Mouse (Mus musculus): Measurements from ENCODE around the gene Azin2.
A peak's percentile ranks its signal among the peaks of the same experiment; 100 is the strongest.

The Azin2 gene

DNA sequence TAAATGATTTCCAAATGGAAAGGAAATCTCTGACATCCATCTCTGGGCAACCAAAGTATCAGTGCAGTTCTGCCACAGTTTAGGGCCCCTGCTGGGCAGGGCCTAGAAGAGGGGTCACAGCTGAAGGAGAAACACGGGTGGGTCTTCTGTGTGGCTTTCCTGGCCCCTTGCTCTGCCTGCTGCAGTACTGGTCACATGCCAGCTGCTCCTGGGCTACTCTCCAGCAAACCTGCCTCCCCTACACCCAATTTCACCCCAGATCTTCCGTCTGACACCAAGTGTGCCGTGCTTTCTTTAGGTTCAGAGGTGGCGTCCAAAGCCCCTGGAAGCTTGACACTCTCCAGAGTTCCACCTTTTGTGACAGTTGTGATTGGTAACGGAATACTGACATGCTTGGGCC, 26.6 kb downstream of the Azin2 start:
- no peak for DNase-seq (ENCODE audit: low read depth, low spot score)

DNA sequence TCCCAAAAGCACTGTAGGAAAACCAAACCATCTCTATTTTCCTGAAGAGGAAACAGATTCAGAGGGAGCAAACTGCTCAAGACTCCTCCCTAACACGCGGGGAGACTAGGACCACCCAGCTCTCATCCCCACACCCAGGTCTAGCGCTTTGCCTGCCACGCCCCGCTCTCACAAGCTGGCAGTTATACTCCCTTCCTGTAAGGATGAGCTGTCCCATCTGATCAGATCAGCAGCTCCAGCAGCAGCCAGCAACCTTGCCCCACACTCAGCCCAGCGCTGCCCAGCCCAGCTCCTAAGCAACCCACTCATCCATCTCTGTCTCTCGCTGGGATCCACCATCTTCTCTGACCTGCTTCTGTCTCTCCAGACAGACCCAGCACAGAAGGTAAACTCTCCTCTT, 29.5 kb downstream of the Azin2 start:
- no peak for DNase-seq (ENCODE audit: low read depth, low spot score)

DNA sequence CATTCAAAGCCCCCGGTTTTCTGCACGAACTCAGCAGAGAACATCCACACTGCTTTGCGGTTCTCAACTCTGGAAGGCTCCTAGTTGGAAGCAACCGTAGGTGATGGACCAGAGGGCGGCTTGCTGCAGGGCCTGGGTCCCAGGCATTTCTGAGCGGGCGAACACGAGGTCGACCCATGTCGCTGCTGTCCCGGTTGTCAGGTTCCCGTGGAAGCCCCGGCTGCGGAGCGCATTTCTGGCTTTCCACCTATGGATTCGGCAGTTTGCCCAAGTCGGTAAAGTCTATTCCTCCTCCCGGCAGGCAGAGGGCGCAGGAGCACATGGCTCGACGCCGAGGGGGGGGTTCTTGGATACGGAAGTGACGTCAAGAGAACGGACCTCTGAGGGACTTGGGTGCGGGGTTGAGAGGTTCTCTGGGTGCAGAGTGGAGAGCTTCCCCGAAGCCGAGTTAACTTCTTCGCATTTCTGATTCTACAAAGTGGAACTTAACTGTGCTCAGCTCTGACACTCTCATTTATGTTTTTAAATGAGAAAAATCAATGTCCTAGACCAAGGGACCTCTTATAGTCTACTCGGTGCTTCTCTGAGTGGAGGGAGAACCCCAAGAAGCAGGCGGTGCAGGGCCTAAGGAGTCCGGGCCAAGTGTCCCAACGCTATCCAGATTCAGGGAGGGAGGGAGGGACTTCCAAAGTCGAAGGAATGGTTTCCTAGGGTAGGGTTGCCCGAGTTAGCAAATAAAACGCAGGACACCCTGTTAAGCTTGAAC, 37.2 kb downstream of the Azin2 start:
- no peak for DNase-seq (ENCODE audit: low read depth, low spot score)

DNA sequence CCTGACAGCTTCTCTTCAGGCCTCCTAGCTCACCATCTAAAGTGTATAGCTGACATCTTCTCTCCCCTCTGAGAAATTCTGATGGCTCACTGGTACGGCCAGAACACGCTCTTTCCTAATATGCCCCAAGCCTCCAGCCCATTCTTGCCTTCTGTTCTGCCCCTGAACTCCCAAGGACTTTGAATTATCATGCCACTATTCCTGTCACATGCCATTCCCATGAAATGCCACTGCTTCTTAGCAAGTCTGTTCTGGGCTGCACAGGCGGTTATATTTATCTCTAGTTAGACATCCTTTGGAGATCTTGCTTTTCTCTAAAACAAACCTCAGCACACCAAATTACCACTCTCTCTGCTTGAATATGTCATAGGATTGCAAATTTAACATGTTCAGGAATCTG, 38.6 kb downstream of the Azin2 start:
- no peak for DNase-seq (ENCODE audit: low read depth, low spot score)

DNA sequence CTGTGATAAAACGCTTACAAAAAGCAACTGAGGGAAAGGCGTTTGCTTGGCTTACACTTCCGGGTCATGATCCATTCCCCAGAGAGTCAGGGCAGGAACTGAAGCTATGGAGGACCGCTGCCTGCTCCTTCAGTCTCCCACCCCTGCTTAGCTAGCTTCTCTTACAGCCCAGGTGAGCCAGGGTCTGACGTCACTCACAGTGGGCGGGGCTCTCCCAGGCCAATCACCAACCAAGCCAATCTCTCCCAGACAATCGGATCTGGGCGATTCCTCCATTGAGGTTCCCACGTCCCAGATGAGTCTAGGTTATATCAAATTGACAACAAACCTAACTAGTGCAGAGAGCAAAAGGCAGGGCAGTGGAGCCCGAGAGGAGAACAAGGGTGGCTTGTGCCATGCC, 43.1 kb downstream of the Azin2 start:
- peak; percentile 76 for DNase-seq (ENCODE audit: low read depth, low spot score)

DNA sequence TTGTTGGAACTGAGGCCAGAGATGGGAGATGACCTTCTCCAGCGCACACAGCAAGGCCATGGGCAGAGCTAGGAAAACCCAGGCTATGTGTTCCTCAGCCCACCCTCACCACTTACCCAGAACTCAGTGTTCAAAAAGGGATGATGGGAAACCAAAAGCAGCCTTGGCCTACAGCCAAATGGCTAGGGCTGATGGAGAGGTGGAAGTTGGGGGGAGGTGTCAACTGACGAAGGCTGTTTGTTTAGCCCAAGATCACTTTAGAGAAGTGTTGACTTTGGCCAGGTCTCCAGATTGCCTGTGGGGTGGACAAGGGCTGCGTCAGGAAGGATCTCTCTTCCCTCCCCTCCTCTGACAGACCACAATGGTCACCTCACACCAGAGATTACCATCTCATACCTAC, 44.1 kb downstream of the Azin2 start:
- no peak for DNase-seq (ENCODE audit: low read depth, low spot score)

DNA sequence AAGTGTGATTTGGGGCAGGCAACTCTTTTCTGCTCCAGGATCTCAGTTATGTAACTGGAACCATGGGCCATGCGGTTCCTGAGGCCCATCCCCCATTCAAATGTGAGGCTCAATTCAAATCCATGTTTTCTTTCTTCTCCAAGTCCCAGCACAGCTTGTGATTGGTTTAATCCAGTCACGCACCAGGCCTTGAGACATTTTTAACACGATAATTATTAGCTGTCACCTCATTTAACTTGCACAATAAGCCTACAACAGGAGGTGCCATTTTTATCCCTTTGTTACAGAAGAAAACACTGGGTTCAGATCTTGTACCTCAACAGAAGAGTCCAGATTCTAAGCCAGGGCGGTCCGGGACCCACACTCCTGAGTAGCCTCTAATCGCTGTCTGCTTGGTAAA, 44.5 kb downstream of the Azin2 start:
- no peak for DNase-seq (ENCODE audit: low read depth, low spot score)

DNA sequence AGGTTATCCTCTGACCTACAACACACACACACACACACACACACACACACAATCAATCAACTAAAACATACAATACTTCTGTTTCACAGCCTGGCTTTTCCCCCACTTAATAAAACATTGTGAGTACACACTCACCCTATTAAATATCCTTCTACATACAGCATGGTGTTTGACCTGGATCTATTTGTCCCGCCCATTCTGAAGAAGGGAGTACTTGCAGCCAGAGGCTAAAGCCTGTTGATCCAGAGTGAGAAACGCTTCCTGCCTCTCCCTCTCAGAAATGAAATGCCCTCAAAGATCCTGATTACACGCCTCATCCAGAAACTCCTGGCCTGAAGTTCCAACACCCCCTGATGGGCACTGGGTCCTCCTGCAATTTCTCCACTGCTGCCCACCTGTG, 45.1 kb downstream of the Azin2 start:
- no peak for DNase-seq (ENCODE audit: low read depth, low spot score)

DNA sequence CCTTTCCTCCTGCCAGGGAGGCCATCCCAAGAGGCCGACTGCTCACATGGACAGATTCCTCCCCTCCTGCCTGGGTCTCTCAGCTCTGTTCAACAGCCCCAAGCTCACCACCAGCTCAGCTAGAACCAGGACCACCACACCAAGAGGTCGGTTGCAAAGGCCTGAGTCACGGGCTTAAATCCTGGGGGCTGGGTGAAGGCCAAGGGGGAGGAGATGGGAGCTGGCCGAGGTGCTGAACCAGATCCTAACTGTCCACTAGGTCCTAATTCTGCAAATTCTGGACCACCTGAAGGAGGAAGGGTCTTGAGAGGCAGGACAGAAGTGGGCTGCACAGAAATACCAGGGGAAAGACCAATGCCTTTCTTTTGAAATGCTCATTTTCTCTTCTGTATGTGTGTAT, 48.4 kb downstream of the Azin2 start:
- DNase-seq (ENCODE audit: low read depth, low spot score): no peak

DNA sequence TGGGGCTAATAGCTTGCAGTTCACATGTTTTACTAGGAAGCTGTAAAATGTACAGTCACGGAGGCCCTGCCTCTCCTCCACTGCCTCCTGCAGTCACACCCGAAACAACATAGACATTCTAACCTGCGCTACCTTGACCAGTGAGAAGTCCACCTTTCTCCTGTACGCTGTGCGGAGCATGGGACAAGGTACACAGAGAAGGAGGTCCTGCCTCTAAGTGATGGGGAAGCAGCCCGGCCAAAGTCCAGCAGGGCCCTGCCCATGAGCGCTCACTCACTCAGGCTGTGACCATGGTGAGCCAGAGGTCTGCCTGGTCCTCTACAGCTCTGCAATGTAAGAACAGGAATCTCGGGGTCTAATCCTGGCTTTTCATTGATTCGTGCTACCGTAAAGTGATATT, 50.2 kb downstream of the Azin2 start:
- DNase-seq (ENCODE audit: low read depth, low spot score): no peak

DNA sequence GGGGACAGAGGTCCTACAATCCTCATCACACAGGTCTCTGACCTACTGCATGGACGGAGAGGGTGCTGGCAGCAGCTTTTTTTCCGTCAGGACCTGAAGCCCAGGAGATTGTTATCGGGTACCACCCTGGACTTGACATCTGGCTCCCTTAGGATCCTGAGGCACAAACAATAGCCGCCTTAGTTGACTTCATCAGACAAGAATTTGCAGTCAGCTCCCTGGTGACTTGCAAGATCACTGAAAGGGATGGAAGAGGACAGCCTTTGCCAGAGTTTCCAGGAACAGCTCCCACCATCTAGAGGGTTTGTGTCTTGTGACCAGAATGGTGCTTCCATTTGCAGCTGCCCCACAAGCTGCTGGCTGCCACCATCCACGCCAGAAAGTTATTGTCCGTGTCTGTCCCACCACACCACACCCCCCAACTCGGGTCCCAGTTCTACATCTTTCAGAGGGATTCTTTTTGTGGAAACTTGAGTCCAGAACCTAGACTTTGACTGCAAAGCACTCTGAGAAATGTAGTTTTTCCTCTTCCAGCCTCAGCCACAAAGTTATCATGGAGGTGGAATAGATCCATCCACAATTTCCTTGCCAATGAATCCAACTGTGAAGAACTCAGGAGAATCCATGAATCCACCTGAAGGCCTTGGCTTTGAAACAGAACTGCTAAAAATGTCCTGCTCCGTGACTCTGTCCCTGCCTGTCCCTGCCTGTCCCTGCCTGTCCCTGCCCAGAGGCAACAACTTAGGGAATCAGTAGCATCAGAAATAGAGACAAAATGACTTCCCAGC, 51.8 kb downstream of the Azin2 start:
- no peak for DNase-seq (ENCODE audit: low read depth, low spot score)

DNA sequence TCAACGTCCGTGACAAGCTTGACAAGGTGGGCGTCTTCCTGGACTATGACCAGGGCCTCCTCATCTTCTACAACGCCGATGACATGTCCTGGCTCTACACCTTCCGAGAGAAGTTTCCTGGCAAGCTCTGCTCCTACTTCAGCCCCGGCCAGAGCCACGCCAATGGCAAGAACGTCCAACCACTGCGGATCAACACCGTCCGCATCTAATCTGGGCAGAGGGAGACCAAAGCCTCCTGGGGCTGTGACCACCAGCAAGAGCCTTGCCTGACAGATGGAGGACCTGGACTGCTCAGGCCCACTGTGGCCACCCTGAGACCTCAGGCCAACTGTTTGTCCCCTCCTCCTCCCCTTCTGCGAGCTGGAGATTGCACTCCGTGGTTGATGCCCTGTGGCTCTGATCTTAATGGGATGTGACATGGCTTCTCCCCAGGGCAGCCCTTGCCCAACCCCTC, 52.8 kb downstream of the Azin2 start:
- no peak for DNase-seq (ENCODE audit: low read depth, low spot score)

DNA sequence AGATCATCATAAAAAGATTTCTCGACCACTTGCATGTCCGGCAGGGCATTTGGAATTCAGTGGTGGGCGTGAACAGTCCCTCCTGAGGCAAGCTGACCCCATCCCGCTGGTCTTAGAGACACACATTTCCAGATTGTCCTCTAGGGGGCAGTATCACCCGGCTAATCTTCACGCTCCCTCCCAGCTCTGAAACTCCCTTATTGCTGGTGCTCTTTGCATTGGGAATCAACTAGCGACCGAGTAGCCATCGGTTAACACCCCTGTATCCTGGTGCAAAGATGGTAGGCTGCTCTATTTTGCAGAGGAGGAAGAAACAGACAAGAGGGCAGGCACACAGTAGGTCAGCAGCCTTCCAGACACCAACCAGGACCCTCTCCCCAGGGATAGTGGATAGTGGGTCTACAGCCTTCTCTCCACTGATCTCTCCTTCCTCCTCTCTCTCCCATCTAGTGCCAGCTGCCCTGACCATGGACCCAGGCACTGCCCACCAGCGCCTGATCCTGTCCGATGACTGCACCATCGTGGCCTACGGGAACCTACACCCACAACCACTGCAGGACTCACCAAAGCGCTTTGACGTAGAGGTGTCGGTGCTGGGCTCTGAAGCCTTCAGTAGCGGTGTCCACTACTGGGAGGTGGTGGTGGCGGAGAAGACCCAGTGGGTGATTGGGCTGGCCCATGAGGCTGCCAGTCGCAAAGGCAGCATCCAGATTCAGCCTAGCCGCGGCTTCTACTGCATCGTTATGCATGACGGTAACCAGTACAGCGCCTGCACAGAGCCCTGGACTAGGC, 53.5 kb downstream of the Azin2 start:
- no peak for DNase-seq (ENCODE audit: low read depth, low spot score)

DNA sequence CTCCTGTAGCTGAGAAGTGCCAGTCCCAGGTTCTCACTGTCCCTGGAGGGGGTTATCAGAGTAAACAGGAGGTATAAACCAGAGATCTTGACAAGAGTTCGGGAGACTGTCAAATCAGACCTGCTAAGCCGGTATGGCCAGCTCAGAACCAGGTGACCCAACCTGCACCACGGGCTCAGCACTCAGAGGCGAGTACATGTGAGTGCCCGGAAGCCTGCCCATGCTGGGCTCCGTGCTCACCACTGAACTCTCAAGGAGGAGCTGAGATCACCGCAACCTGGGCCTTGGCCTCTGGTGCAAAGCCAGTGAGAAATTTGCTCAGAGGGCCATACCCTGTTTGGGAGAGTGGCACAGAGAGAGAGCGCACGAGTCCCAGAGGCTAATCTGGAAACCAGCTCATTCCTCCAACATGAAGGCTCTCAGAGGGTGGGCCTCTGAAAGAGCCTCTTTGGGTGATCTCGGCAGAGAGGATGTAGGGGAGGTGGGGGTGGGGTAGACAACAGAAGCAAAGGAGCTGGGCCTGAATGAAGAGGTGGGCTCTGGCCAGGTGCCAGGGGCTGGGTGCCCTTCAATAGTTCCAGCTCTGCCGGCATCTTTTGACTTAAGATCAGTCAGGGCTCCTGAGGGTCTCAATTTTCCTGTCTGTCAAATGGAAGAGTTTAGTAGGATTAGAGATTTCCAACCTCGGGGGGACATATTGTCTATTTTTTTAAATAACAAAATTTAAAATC, 54.8 kb downstream of the Azin2 start:
- no peak for DNase-seq (ENCODE audit: low read depth, low spot score)

DNA sequence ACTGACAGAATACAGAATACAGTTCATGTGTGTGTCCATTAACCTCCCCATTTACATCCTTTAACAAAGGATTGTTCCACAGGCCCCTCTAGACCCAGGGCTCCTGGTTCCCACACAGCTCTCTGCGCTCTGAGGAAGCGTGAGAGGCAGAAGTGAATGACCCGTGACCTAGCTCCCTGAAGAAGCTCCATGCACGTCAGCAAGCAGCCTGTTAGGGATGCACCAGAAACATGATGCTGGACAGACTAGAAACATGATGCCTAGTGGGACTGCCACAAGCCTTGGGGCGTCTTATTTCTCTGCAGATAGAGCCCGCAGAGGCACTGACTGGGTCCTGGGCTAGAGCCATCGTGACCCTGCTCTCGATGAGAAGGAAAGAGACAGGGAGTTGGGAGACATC, 55.5 kb downstream of the Azin2 start:
- DNase-seq (ENCODE audit: low read depth, low spot score): no peak

DNA sequence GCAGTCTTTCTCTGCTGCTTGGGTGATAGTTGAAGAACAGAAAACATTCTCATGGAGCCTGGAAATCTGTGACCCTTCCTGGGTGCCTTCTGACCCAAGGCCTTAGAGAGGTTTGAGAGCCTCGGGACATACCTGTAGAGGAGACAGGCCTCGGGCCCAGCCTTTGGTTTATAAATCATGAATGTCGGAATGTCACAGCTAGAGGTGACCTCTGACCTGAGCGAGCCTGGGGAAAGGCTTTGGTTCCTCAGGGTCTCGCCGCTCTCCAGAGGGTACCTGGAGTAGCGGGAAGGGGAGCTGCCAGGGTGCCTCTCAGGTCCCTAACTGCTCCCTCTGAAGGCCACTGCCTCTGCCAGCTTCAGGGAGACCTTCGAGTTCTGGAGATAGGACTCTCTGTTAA, 57.0 kb downstream of the Azin2 start:
- no peak for DNase-seq (ENCODE audit: low read depth, low spot score)

DNA sequence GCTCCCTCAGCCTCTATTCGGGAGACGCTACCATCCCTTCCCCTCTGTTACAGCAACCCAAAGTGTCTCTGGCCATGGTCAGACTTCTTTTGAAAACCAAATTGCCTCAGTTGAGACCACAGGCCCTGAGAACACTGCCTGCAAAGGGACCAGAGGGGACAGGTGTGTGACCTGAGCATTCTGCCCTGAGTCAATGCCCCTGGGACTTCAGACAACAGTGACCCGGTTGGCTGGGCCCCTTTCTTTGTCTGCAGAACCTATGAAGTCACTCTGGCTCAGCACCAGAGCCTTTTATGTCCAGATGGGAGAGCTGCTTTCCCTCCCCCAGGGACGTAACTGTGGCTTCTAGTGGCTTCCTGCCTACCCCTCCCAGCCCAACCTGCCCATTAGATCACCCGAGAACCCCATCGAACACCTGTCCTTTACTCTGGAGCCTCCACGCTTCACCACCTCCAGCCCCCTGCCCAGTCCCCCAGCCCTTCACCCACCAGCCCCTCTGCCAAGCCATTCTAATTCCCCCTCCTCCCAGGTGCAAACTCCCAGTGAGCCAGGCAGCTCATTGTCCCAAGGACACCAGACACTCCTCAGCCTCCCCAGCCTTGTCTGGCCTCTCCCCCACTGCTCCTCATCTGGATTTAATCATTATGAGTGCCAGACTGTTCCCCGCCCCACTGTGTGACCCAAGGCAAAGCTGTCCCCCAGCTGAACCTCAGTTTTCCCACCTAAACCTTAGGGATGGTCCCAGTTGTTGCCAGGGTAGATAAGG, 58.0 kb downstream of the Azin2 start:
- DNase-seq (ENCODE audit: low read depth, low spot score): no peak

DNA sequence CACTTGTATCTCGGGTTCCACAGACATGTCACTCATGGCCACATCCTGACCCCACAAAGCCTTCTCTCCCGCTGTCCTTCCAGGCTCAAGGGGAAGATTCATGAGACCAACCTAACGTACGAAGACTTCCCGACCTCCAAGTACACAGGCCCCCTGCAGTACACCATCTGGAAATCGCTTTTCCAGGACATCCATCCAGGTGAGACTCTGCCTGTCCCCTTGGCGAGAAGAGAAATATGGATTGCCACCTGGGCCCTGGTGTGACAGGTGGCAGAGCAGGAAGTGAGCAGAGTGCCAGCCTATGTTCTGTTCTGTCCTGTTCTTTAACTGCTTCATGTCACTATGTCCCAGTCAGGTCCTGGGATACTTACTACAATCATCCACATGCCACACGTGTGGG, 59.9 kb downstream of the Azin2 start:
- DNase-seq (ENCODE audit: low read depth, low spot score): no peak

DNA sequence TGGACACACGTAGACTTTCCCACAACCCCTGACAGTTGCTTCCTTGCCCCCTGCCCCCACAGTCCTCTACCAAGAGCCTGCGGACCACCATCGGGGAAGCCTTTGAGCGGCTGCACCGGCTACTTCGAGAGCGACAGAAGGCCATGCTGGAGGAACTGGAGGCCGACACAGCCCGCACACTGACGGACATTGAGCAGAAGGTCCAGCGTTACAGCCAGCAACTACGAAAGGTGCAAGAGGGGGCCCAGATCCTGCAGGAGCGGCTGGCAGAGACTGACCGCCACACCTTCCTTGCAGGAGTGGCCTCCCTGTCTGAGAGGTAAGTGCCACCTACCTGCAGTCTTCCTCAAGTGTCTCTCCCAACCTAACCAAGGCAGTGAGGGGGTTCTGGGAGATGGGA, 61.8 kb downstream of the Azin2 start:
- DNase-seq (ENCODE audit: low read depth, low spot score): no peak

DNA sequence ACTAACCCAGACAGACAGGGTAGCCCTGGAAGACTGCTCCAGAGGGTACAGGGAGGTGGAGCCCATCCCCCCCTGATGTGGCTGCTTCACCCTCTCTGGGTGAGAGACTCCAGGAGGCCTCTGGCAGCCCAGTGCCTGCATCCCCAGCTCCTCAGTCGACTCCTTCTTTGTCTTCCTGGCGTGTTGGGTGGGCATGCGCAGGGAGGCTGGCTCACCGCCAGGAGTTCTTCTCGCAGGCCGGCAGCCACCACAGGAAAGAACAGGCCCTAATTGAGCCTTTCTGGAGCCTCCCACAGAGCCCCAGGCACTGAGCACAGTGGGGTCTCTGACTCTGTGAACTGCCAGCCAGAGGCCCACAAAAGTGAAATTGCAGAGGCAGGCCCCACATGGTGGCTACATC, 62.9 kb downstream of the Azin2 start:
- no peak for DNase-seq (ENCODE audit: low read depth, low spot score)

DNA sequence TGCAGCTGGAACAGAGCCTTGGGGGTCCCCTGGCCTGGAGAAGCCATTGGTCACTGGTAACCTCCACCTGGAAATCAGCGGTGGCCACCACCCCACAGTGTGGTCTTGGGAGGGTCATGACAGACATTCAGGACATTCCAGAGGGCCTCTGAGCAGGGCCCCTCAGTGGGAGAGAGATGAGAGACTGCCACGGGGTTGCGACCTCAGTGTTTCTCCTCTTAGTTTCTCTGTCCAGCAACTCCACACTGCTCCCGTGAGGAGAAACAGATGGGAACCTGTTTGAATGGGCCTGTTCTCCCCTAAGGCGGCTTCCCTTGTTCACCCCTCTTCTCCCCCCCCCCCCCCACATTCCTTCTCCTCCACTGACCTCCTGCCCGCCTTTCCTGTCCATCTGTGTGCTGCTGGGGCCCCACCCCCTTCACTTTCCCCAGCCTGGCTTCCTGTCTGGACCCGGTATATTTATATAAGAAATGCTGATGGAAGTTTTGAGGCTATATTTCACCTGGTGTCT, 64.3 kb downstream of the Azin2 start:
- no peak for DNase-seq (ENCODE audit: low read depth, low spot score)
